Mouse (Mus musculus) mouse trophoblast stem cell (cell line): ENCODE measurements around the gene Mkln1.

Experiments
- in situ Hi-C, 2 experiments: fragments of 300-500 bp; cut with MseI, MboI; formaldehyde crosslinking; loops; 2 replicates in 1 of 2; 3 replicates in 1 of 2; pipeline ENCODE4 v1.15.1; 2025

Mkln1 gene

GRCm38 (mm10) chr6:31399206-31399549, 643 bp downstream of the Mkln1 start:
- in situ Hi-C loops: no loop called here

- in situ Hi-C loops: no loop called here
Measured at GRCm38 (mm10) chr6:31399566-31399965, 1.0 kb downstream of the Mkln1 start.

DNA sequence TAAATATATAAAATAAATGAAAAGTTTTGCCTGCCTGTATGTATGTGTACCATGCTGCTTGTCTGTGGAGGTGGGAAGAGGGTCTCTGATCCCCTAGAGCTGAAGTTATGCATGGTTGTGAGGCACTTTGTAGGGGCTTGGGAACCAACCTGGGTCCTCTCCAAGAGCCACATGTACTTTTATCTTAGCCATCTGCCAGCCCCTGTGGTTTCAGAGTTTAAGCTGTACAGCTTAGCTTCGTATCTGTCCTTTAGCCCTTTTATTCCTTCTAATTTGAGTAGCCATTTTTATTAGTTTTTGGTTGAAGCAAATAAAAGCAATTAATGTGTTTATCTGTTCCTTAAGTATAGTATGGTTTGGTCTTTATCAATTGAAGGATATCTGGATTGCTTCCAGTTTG, 12.5 kb downstream of the Mkln1 start:
- in situ Hi-C loops: no loop called here

DNA sequence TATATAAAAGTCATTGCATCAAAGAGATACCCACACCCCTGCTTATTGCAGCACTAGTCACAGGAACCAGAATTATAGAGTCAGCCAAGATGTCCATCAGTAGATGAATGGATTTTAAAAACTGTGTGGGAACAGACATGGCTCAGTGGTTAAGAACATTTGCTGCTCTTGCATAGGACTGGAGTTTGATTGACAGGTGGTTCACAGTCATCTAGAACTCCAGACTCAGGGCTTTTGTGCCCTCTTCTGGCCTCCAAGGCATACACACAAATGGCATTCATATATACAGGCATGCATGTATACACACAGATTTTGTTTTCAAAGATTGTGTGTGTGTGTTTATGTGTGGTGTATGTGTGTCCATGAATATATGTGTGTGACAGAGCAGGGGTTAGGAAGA, 14.0 kb downstream of the Mkln1 start:
- in situ Hi-C loops: no loop called here

DNA sequence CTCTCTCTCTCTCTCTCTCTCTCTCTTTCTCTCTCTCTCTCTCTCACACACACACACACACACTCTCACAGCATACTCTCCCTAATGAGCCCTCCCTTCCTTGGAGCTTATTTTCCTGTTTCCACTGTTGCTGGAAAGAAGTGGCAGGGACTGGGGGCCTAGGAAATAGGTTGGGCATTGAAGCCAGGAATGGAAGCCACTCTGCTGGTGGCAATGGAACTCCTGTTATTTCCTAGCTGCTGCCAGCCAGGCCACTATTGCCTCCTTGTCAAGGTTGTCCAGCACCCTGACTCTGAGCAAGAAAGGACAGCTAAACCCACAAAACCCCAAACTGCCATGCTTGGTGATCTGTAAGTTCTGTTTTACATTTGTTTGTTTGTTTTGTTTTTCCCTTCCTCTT, 15.0 kb downstream of the Mkln1 start:
- in situ Hi-C loops: no loop called here

- in situ Hi-C loops: no loop called here
Measured at GRCm38 (mm10) chr6:31414303-31414702, 15.8 kb downstream of the Mkln1 start.

GRCm38 (mm10) chr6:31425428-31425827, 26.9 kb downstream of the Mkln1 start:
- in situ Hi-C loops: no loop called here

DNA sequence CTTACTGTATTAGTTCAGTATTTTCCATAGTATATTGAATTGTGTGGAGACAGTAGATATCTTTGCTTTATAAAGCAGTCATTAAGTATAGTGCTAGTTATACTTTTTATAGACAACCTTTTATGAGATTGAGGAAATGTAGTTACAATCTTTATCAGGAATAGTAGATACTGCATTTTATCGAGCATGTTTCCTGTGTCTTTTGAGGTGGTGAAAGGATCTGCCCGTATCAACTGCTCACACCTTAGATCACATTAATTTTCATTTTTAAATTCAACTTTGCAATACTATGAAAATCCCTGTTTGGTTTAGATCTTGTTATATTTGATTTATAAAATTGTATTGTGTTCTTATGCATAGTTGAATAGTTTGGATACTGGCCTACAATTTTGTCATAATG, 38.7 kb downstream of the Mkln1 start:
- in situ Hi-C loops: no loop called here

DNA sequence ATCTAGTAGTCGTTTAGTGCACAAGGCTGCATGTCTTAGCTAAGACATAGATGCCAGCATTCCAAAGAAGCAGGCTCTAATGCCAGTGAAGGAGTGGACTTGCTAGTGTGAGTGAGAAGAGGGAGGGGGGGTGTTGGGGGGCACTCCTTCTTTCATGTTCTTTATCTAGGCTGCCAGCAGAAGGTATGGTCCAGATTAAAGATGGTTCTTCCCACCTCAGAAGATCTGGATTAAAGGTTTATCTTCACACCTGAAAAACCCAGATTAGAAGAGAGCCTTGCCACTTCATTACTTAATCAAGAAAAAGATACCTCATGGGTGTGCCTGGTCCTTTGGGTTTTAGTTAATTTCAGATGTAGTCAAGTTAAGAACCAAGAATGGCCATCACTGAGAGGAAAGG, 46.7 kb downstream of the Mkln1 start:
- in situ Hi-C loops: no loop called here

DNA sequence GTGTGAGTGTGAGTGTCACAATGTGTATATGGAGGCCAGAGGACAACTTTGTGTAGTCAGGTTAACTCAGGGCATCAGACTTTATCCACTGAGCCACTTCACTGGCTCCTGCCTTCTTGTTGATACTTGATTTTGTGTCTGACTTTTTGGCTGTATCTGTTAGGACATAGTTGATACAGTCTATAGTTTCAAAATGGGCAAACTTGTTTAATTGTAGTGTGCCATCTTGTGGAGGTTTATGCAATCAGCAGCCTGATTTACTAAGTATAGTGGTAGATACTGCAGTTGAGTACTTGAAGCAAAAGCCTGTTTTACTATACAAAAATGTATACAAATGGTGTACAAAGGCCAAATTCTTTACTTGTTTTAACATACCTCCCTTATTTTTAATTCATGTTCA, 55.2 kb downstream of the Mkln1 start:
- in situ Hi-C loops: no loop called here

DNA sequence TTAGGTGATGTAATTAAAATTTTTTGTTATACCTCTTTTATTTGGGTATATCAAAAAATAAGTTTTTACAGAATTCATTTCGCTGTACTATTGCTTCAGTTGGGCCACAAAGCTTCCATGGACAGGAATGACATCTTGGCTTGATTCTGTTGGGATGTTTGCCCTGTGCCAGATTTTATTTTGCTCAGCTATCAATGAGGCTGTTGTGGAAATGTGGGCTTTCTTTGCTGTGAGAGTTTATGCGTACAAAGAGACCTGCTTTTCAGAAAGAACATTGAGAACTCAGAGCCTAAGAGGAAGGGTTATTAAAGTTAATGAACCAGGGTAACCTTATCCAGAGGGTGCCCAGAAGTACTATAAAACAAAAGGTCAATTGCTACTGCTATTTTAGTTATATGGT, 56.8 kb downstream of the Mkln1 start:
- in situ Hi-C loops: no loop called here

DNA sequence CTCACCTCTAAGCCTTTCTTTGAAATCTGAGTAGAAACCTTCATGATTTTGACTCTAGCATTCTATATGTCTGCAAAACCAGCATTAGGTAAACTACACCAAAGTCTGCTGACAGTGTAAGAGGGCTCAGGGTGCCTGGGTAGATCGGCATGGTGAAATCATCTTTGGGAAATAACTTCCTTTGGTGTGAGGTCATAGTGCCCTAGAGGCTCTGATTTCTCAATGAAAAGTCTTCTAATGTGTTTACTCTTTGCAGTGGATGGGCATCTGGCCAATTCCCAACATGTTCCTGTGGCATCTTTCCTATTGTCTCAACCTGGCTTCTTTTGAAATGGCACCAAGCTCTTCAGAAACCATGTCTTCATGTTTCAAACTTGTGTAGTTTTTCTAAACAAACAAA, 58.5 kb downstream of the Mkln1 start:
- in situ Hi-C loops: no loop called here

- in situ Hi-C loops: no loop called here
Measured at GRCm38 (mm10) chr6:31469431-31469830, 70.9 kb downstream of the Mkln1 start.

DNA sequence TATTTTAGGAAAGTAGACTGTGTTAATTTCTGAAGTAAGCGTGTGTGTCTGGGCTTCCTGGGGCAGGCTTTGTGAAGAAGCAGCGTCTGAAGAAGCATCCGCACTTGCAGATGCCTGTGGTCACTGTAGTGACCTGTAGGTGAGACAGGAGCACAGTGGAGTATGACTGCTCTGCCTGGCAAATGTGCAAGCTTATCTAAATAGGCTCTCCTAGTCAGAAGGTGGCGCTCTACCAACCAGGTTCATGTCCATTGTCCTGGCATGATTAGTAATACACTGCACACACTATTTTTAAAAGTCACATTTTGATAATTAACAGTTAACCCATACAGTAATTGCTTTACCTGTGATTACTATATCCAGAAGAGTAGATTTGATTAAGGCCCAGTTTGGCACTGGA, 79.7 kb downstream of the Mkln1 start:
- in situ Hi-C loops: no loop called here

- in situ Hi-C loops: no loop called here
Measured at GRCm38 (mm10) chr6:31480008-31480407, 81.5 kb downstream of the Mkln1 start.

- in situ Hi-C loops: no loop called here
Measured at GRCm38 (mm10) chr6:31486601-31487000, 88.1 kb downstream of the Mkln1 start.

DNA sequence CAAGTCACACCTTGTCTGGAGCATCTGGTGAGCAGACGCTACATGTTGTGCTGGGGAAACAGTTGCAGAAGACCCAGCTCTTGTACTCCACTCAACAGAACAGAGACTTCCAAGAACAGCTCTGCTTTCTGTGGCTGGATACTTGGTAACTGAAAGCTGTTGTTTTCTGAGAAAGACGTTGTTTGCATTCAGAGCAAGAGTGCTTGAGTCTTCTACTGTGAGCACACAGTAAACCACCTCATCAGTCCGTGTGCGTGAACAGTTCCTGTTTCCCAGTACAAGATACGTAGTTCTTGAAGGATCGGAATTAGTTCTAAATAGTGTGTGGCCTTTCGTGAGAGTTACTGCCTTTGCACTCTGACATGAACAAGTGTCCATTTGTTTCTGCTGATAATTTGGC, 91.4 kb downstream of the Mkln1 start:
- in situ Hi-C loops: no loop called here

- in situ Hi-C loops: no loop called here
Measured at GRCm38 (mm10) chr6:31495122-31495731, 96.7 kb downstream of the Mkln1 start.

DNA sequence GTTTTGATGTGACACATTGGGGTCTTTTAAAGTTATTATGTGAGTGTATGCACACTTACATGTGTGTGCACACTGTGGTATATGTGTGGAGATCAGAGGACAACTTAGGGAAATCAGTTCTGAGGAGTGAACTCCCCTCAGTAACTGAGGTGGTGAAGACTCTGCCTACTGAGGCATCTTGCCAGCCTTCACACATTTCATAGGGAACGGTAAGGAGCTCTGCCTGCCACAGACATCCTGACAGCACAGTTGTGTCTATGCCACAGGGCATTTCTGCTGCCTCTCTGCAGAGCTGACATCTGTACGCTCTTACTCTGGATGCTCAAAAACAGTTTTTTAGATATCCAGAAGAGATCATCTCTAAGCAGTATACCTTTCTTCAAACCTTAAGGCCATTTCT, 97.7 kb downstream of the Mkln1 start:
- in situ Hi-C loops: no loop called here

DNA sequence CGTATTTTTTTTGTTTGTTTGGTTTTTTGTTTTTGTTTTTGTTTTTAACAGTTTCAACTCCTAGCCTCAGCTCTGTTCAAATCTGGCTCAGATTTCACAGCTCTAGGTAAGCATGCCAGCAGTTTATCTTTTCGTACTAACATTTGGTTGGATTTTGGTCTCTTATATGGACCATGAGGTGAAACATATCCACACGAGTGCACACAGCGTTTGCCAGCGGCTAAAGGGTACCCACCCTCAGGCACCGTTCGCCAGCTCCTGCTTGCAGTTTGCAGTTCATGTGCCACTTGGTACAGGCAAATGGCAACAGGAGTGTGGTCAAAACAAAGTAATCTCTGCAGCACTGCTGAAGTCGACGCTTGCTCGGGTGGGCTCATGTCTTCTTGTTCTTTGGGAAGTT, 101.3 kb downstream of the Mkln1 start:
- in situ Hi-C loops: no loop called here

GRCm38 (mm10) chr6:31500260-31500659, 101.7 kb downstream of the Mkln1 start:
- in situ Hi-C loops: no loop called here

GRCm38 (mm10) chr6:31500691-31501090, 102.2 kb downstream of the Mkln1 start:
- in situ Hi-C loops: no loop called here

DNA sequence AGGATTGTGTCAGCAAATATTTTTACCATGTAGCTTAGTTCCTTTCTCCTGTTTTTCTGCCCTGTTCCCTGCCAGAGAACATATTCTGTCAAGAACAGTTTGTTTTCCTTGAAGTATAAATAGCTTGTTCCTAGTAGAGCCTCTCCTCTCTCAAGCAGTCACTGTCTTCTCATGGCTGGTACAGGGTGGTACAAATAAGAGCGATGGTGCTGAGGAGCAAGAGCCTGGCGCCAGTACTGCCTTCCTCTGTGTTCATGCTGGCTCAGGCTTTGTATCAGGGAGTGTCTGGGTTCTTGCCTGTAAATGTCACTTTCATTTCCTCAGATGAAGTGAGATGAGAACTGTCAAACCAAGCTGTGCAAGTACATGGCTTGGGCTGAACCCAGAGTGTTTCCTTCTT, 104.1 kb downstream of the Mkln1 start:
- in situ Hi-C loops: no loop called here

DNA sequence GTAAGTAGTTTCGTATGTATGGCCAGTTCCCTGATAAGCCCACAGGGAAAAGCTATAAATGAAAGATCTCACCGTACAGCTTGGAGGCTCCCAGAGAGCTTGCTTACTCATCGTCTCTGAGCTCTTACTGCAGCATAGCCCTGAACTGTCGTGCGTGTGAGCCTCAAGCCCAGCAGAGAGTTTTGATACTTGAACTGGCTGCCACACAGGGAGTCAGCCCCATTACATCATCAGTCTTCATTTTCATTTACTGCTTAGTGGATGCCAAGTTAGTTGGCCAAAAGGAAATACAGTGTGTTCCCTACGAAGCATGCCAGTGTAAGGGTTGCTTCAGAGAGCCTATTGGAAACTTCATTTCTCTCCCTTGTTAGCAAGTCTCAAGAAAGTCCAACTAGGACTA, 115.2 kb downstream of the Mkln1 start:
- in situ Hi-C loops: no loop called here
